Mouse (Mus musculus): Measurements from ENCODE around the gene Olfr201.
"Not testable (repeated sequence)": the region's sequence is repeated elsewhere in the genome, so short reads cannot be mapped to it uniquely, and the experiment has no call there.

The Olfr201 gene

GRCm38 (mm10) chr16:59272532-59272931 is at the start of gene Olfr201:
TSS of gene Olfr201 (minus strand) at chr16:59272632.
- DNase-seq (ENCODE audit: low spot score) = not testable (repeated sequence)

GRCm38 (mm10) chr16:59318148-59318547 is 45.7 kb upstream of the Olfr201 start, which contains the start of gene Olfr204:
TSS of gene Olfr204 (minus strand) at chr16:59318248.
- DNase-seq (ENCODE audit: low spot score) = no peak

GRCm38 (mm10) chr16:59298581-59298980 is 26.1 kb upstream of the Olfr201 start, which contains the start of gene Olfr203:
TSS of gene Olfr203 (plus strand) at chr16:59298881.
- no peak for DNase-seq (ENCODE audit: low spot score)

- DNase-seq (ENCODE audit: low spot score) = not testable (repeated sequence)
These were observed 15.1 kb upstream of the Olfr201 start for GRCm38 (mm10) chr16:59287576-59287975.

GRCm38 (mm10) chr16:59286693-59287092 is 14.3 kb upstream of the Olfr201 start, which contains the start of gene Olfr202:
TSS of gene Olfr202 (minus strand) at chr16:59286793.
- no peak for DNase-seq (ENCODE audit: low spot score)

GRCm38 (mm10) chr16:59283476-59283875 is 11.0 kb upstream of the Olfr201 start:
- no peak for DNase-seq (ENCODE audit: low spot score)

- no peak for DNase-seq (ENCODE audit: low spot score)
These were observed 8.1 kb upstream of the Olfr201 start for GRCm38 (mm10) chr16:59280542-59280941.

- not testable (repeated sequence) for DNase-seq (ENCODE audit: low spot score)
These were observed 3.3 kb downstream of the Olfr201 start for GRCm38 (mm10) chr16:59269097-59269496.

- no peak for DNase-seq (ENCODE audit: low spot score)
These were observed 22.7 kb downstream of the Olfr201 start for GRCm38 (mm10) chr16:59249684-59250083.

- DNase-seq (ENCODE audit: low spot score) = not testable (repeated sequence)
These were observed 52.8 kb downstream of the Olfr201 start, which contains the start of gene Olfr199 for GRCm38 (mm10) chr16:59219667-59220066. TSS of gene Olfr199 (minus strand) at chr16:59219767.

GRCm38 (mm10) chr16:59217861-59218260 is 54.6 kb downstream of the Olfr201 start:
- not testable (repeated sequence) for DNase-seq (ENCODE audit: low spot score)
